Mouse (Mus musculus) midbrain, embryonic 11.5 days (tissue): ENCODE results near the gene Tmem206. TPM values are rescaled to one million over a fixed set of nuclear protein-coding genes. Genes with fewer than 3 reads are reported as not detected.

Source experiments
- ATAC-seq: fragments of 200-750 bp; cut with Nextera tagmentation; 2 replicates; pipeline ENCODE4 v1.8.0; 2017; ENCODE audit warnings: moderate TSS enrichment, moderate library complexity; ENCODE audit not compliant: low FRiP score
- DNase-seq: peaks from one replicate; pipeline ENCODE4 v3.0.0; 2015; ENCODE audit warnings: low spot score; ENCODE audit errors: missing footprints
- H3K27ac ChIP-seq: fragments of 300-500 bp; sonication (generic); 2 replicates; pipeline ENCODE4 v1.5.1; 2014; ENCODE audit warnings: low read depth, low read length
- H3K27me3 ChIP-seq: fragments of 300-500 bp; sonication (generic); 2 replicates; pipeline ENCODE4 v1.6.1; 2014; ENCODE audit warnings: mild to moderate bottlenecking, low read length, moderate library complexity, mixed read lengths; ENCODE audit not compliant: control insufficient read depth, insufficient read depth
- H3K36me3 ChIP-seq: fragments of 300-500 bp; sonication (generic); 2 replicates; pipeline ENCODE4 v1.6.1; 2014; ENCODE audit warnings: mild to moderate bottlenecking, low read length, moderate library complexity, mixed read lengths; ENCODE audit not compliant: control insufficient read depth, insufficient read depth
- H3K4me1 ChIP-seq: fragments of 300-500 bp; sonication (generic); 2 replicates; pipeline ENCODE4 v1.6.1; 2014; ENCODE audit warnings: low read length; ENCODE audit not compliant: control insufficient read depth, insufficient read depth
- H3K4me2 ChIP-seq: fragments of 300-500 bp; sonication (generic); 2 replicates; pipeline ENCODE4 v1.6.1; 2014; ENCODE audit warnings: mild to moderate bottlenecking, moderate library complexity
- H3K4me3 ChIP-seq: fragments of 300-500 bp; sonication (generic); 2 replicates; pipeline ENCODE4 v1.5.1; 2014; ENCODE audit warnings: low read depth, low read length
- H3K9ac ChIP-seq: fragments of 300-500 bp; sonication (generic); 2 replicates; pipeline ENCODE4 v1.6.1; 2014; ENCODE audit warnings: low read length
- H3K9me3 ChIP-seq: fragments of 300-500 bp; sonication (generic); 2 replicates; pipeline ENCODE4 v1.6.1; 2016; ENCODE audit warnings: low read length; ENCODE audit not compliant: control insufficient read depth
- WGBS: fragments of 180-500 bp; shearing (Covaris S2); extraction: QIAGEN DNeasy Blood & Tissue Kit; methylation state at CpG from one replicate; pipeline ENCODE4 v1.1.7; 2014; 5-methylcytosine and 5-hydroxymethylcytosine counted together
- polyA plus RNA-seq: library from polyadenylated mRNA; unstranded; fragments of >200 nt; fragmentation: Nextera tagmentation; extraction: Ambion mirVana; gene quantifications from 2 replicates; pipeline ENCODE4 v1.2.1, GENCODE M21; 2014

Tmem206 gene
- polyA plus RNA-seq, 1 experiment from 2014 or later, result 38.5 TPM

GRCm38 (mm10) chr1:191317591-191318196 lies 8.0 kb upstream of the Tmem206 start, which contains the start of gene Nenf:
Gene Nenf (minus strand): TSS chr1:191318194.
- no peaks in the 10 kb centered on the region for H3K9me3 ChIP-seq
- H3K9ac ChIP-seq, result peak within 1 kb of the TSS; percentile 80
- no peaks in the 10 kb centered on the region for H3K27me3 ChIP-seq
- ATAC-seq (peak; percentile 91), DNase-seq (peak; percentile 96)
- H3K4me2 ChIP-seq, result peak within 1 kb of the TSS; percentile 82
- no peaks in the 10 kb centered on the region for H3K36me3 ChIP-seq
- H3K27ac ChIP-seq, result no peak within 1 kb of the TSS
- WGBS, result 2% methylated on average over 49 of the region's 54 CpGs
- peak within 1 kb of the TSS; percentile 51 for H3K4me3 ChIP-seq
- H3K4me1 ChIP-seq, result peaks cover 7% of the 10 kb centered on the region; the same call in 1 of the 2 replicates

- H3K27me3 ChIP-seq, result no peaks in the 10 kb centered on the region
- no peak for ATAC-seq
- no peaks in the 10 kb centered on the region for H3K36me3 ChIP-seq
- peaks cover 5% of the 10 kb centered on the region; the same call in 1 of the 2 replicates for H3K4me1 ChIP-seq
- H3K27ac ChIP-seq, result no peak overlapping the region
- WGBS, result 75% methylated on average over 5 of the region's 5 CpGs
- H3K4me2 ChIP-seq, result no peak overlapping the region
- peak; percentile 81 for DNase-seq
- no peak overlapping the region for H3K9ac ChIP-seq
- no peaks in the 10 kb centered on the region for H3K9me3 ChIP-seq
- no peak overlapping the region for H3K4me3 ChIP-seq
Measured at GRCm38 (mm10) chr1:191318686-191319085, 7.0 kb upstream of the Tmem206 start.

- DNase-seq, result no peak
- H3K4me1 ChIP-seq, result peaks cover 11% of the 10 kb centered on the region
- WGBS, result 87% methylated on average over 3 of the region's 3 CpGs
- no peak overlapping the region for H3K4me3 ChIP-seq
- H3K9me3 ChIP-seq, result no peaks in the 10 kb centered on the region
- H3K4me2 ChIP-seq, result no peak overlapping the region
- H3K27me3 ChIP-seq, result no peaks in the 10 kb centered on the region
- no peaks in the 10 kb centered on the region for H3K36me3 ChIP-seq
- H3K27ac ChIP-seq, result no peak overlapping the region
- ATAC-seq, result no peak
- H3K9ac ChIP-seq, result no peak overlapping the region
Measured at GRCm38 (mm10) chr1:191323381-191323780, 2.3 kb upstream of the Tmem206 start.

- Histone ChIP-seq H3K27me3 (no peaks in the 10 kb centered on the region), H3K27ac (no peak overlapping the region), H3K9ac (peak overlapping the region; percentile 40), H3K9me3 (no peaks in the 10 kb centered on the region), H3K4me1 (peaks cover 11% of the 10 kb centered on the region), H3K36me3 (no peaks in the 10 kb centered on the region), H3K4me3 (no peak overlapping the region), H3K4me2 (no peak overlapping the region)
- ATAC-seq (no peak), DNase-seq (peak; percentile 65)
- 84% methylated on average over 7 of the region's 7 CpGs for WGBS
Measured at GRCm38 (mm10) chr1:191324733-191325590, 750 bp upstream of the Tmem206 start.

GRCm38 (mm10) chr1:191326233-191326882 lies 646 bp downstream of the Tmem206 start:
- ATAC-seq (peak; percentile 78; the same call in 1 of the 2 replicates), DNase-seq (peak; percentile 97)
- H3K9me3 ChIP-seq, result no peaks in the 10 kb centered on the region
- peaks cover 11% of the 10 kb centered on the region for H3K4me1 ChIP-seq
- 3% methylated on average over 28 of the region's 35 CpGs for WGBS
- no peaks in the 10 kb centered on the region for H3K27me3 ChIP-seq
- H3K4me3 ChIP-seq, result peak overlapping the region; percentile 68
- H3K36me3 ChIP-seq, result no peaks in the 10 kb centered on the region
- H3K27ac ChIP-seq, result 0 out of 2 replicates have a peak overlapping the region, but pooled peaks have one; percentile 30
- H3K9ac ChIP-seq, result peak overlapping the region; percentile 90
- H3K4me2 ChIP-seq, result peak overlapping the region; percentile 92

GRCm38 (mm10) chr1:191327258-191327657 lies 1.5 kb downstream of the Tmem206 start:
- H3K4me3 ChIP-seq, result no peak overlapping the region
- 87% methylated on average over 8 of the region's 8 CpGs for WGBS
- ATAC-seq, result no peak

GRCm38 (mm10) chr1:191328019-191328441 lies 2.3 kb downstream of the Tmem206 start:
- 88% methylated on average over 8 of the region's 8 CpGs for WGBS
- Histone ChIP-seq H3K9ac (no peak overlapping the region), H3K4me1 (peaks cover 11% of the 10 kb centered on the region), H3K4me2 (no peak overlapping the region), H3K27ac (no peak overlapping the region), H3K4me3 (no peak overlapping the region), H3K36me3 (peaks cover 5% of the 10 kb centered on the region; the same call in 1 of the 2 replicates), H3K27me3 (no peaks in the 10 kb centered on the region), H3K9me3 (no peaks in the 10 kb centered on the region)
- ATAC-seq (no peak), DNase-seq (peak; percentile 81)

More at GRCm38 (mm10) chr1:191327258-191327657, 1.5 kb downstream of the Tmem206 start:
- H3K9ac ChIP-seq, result peak overlapping the region; percentile 90; the same call in 1 of the 2 replicates
- H3K4me2 ChIP-seq, result peak overlapping the region; percentile 92
- DNase-seq, result peak; percentile 67
- H3K36me3 ChIP-seq, result peaks cover 5% of the 10 kb centered on the region; the same call in 1 of the 2 replicates
- H3K27me3 ChIP-seq, result no peaks in the 10 kb centered on the region
- peaks cover 11% of the 10 kb centered on the region for H3K4me1 ChIP-seq
- H3K27ac ChIP-seq, result no peak overlapping the region
- H3K9me3 ChIP-seq, result no peaks in the 10 kb centered on the region

GRCm38 (mm10) chr1:191330356-191330755 lies 4.6 kb downstream of the Tmem206 start:
- H3K27ac ChIP-seq, result no peak overlapping the region
- H3K4me1 ChIP-seq, result peaks cover 11% of the 10 kb centered on the region
- H3K4me2 ChIP-seq, result no peak overlapping the region
- ATAC-seq (no peak), DNase-seq (no peak)
- WGBS, result 89% methylated on average over 4 of the region's 4 CpGs
- no peak overlapping the region for H3K4me3 ChIP-seq
- H3K27me3 ChIP-seq, result no peaks in the 10 kb centered on the region
- no peak overlapping the region for H3K9ac ChIP-seq
- H3K9me3 ChIP-seq, result no peaks in the 10 kb centered on the region
- peaks cover 9% of the 10 kb centered on the region; the same call in 1 of the 2 replicates for H3K36me3 ChIP-seq
